Mouse (Mus musculus) adipocyte (in vitro differentiated cells): Measurements from ENCODE around the gene 2310057M21Rik.
"Not testable (repeated sequence)": the region's sequence is repeated elsewhere in the genome, so short reads cannot be mapped to it uniquely, and the experiment has no call there.

Experiments
- DNase-seq: peaks from one replicate; pipeline ENCODE4 v3.0.0-alpha.2; 2016; ENCODE audit warnings: low spot score

2310057M21Rik gene

GRCm38 (mm10) chr7:131362615-131363300 is at the start of gene 2310057M21Rik:
TSS of gene 2310057M21Rik (minus strand) at chr7:131362759.
- DNase-seq = peak; percentile 98

DNA sequence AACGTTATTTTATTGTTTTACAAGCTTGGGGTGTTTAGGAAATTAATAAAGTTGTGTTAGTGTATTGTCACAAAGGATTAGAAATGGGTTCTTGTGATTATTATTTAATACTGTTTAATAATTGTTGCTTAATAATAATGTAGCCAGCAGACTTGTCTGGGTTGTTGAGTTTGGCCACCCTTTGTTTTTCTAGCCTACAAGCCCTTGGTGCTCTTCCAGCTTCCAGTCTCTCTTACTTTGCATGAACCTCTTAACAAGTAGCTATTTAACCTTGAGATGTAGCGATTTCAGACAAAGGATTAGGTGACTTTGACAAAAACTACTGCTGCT is 49.3 kb upstream of the 2310057M21Rik start:
- peak; percentile 31 for DNase-seq

DNA sequence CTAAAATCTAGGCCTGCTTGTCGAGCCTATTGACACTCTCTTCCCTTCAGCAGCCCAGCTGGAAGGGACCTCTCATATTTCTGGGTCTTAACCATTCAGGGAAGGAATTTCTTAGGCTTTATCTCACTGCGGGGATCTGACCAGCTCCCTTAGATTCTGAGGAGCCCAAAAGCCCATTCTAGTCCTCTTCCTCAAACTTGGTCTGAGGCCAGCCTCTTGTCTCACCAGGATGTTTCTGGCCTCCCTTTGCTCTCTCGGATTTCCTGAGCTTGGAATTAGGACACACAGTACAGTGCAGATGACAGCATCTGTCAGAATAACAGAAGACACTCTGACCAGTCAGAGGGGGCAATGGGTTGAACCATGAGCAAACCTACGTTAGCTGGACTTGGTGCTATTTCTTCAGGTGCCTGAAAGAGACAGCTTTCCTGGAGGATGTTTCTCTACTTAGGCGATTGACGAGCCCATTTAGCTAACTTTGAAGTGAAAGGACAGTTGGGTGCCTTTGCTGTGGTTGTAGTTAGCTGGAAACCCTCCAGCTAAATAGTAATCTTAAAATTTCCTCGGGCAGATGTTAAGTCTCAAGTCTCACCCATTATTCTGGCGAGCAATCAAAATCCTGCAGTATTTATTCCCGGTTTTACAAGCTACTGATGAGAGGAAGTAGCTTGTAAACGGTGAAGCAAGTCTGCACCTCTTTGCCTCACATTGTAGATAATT is 48.8 kb upstream of the 2310057M21Rik start:
- DNase-seq = peak; percentile 47

DNA sequence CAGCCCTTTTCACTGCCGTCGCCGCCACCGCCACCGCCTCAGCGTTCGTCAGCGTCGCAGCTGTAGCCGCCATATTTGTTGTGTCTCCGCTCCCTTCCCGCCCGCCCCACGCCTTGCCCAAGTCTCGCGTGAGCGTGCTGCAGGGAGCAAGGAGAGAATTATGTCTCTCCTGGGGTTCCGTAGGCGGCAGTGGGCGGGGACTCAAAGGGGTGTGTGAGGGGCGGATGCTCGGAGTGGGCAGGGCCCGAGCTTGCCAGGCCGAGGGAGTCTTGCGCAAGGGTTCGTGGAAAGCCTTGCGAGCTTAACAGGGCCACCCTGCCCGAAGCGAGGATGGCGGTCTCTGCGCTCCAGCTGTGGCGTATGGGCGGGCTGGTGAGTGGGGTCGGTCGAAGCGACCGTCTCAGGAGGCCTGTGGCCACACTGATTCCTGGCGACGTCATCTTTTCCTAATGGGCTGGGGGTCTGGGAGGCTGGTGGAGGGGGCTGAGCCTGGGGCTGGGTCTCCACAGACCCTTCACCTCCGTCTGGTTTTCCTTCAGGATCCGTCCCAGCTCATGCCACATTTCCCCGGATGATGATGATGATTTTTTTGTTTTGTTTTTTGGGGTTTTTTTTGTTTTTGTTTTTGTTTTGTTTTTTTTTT is 48.0 kb upstream of the 2310057M21Rik start, which contains the start of the genes Ikzf5 and Acadsb:
TSS of gene Ikzf5 (minus strand) at position 106 of the 643 bp plus-strand sequence.
TSS of gene Acadsb (plus strand) at position 186 of the 643 bp plus-strand sequence.
- DNase-seq = peak; percentile 98

DNA sequence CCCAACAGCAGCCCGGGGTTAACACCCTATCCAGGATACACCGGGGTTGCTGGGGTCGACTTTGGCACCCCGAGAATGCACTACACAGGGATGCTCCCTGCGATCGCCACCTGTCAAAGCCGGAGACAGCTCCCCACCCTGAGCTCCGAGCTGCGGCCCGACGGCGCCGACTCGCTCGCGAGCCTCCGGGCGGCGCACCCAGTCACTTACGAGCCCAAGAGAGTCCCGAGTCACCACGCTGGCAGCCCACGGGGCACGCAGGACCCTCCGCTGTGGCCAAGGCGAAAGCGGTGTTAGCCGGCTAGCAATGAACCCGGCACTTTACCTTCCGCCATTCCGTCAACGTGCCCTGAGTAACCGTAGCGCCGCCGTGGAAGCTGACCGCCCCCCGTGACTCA is 47.4 kb upstream of the 2310057M21Rik start:
- DNase-seq = no peak

GRCm38 (mm10) chr7:131409321-131409987 is 46.9 kb upstream of the 2310057M21Rik start:
- peak; percentile 62 for DNase-seq

DNA sequence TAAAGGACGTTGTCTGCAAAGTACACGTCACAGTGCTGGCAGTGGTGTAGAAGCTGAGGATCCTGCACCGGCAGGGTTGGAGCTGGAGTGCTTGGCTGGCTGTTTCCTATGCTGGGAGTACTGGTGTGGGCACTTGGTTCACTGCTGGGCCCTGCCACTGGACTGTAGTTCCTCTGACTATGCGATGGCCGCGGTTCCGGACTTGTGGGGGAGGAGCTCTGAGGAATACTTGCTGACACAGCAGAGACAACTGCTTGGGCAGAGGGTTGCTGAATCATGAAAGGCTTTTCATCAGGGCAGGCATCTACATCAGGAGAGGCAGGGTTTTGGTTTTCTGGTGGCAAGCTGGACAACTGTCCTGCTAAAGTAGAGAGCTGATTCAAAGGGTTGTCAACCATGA is 29.2 kb upstream of the 2310057M21Rik start:
- DNase-seq = not testable (repeated sequence)

DNA sequence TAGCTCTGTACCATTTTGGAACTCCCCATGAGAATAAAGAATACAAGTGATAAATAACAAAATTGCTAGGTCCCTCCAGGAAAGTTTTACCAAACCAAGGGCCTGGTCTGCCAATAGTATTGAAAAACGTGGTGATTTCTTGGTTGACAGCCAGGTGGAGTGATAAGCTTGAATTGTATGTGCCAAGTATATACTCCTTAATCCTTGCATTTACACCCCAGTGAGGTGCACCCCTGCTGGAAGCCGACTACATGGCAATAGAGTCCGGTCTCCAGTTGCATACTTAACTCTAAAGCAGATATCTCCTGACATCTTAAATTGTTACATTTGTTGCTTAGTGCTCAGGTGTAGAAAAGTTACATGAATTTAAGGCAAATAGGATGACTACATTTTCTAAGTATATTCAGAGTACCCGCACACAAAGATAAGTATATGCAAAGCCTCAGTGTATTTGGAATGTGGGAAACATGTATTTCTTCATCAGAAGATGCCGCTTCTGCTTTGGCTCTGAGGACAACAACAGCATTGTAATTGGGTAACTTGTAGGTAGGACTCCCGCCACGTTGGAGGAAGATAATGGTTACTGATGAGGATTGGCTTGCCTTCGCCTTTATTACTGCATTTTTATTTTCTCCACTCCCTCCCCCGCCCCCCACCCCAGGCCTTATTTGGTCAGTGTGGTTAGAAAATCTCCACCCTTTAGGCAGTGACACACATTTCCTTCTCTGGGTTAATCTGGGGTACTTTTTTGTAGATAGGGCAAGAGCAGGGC is 9.5 kb upstream of the 2310057M21Rik start:
- peak; percentile 21 for DNase-seq

GRCm38 (mm10) chr7:131371470-131371860 is 8.9 kb upstream of the 2310057M21Rik start:
- no peak for DNase-seq

DNA sequence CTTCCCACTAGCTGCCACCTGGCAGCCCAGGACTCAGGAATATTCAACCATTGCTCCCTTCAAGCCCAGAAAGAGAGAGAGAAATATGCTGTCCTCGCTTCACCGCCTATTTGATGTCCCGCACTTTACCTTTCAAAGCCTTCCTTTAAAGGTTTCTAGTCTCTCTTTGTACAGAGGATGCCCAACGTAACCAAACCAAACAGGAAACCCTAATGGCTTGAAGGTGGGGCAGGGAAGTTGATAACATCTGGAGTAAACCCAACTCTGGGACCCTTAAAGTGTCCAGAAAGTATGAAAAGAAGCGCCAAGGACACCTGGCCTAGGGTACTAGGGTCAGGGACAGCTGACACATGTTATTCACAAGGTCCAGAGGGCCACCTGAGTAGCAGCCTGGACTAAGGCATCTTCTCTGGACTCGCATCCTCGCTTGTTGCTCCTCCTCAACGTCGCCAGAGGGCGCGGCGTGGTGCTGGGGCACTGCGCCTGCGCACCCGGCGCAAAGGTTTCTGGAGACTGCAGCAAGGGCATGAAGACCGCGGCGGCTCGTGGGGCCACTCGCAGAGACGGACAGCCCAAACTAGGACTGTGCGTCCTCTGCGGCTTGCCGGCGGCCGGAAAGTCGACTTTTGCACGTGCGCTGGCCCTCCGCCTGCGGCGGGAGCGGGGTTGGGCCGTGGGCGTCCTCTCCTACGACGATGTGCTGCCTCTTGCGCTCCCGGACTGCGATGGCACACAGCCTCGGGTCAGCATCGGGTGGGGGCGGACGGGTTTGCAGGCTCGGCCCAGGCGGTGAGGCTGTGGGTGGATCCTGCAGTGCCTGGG is 8.3 kb upstream of the 2310057M21Rik start, which contains the start of gene Pstk:
TSS of gene Pstk (plus strand) at position 494 of the 822 bp plus-strand sequence.
- DNase-seq = peak; percentile 85

- no peak for DNase-seq
Observed at GRCm38 (mm10) chr7:131364131-131364530, 1.6 kb upstream of the 2310057M21Rik start.

DNA sequence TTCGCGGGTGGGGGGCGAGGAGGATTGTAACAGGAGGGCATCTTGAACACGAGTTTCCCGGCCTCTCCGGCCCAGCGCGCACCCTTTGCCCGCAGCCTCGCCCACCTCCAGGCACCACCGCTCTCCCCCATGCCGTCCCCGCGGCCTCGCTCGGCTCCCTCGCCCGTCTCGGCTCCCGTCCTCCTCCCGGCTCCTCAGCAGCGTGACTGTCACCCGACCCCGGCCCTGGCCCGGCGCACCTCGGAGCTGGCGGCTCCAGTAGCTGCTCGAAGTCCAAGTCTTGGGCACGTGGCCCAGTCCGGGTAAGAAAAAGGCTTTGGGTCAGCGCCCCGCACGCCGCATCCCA is 317 bp downstream of the 2310057M21Rik start:
- DNase-seq = no peak

DNA sequence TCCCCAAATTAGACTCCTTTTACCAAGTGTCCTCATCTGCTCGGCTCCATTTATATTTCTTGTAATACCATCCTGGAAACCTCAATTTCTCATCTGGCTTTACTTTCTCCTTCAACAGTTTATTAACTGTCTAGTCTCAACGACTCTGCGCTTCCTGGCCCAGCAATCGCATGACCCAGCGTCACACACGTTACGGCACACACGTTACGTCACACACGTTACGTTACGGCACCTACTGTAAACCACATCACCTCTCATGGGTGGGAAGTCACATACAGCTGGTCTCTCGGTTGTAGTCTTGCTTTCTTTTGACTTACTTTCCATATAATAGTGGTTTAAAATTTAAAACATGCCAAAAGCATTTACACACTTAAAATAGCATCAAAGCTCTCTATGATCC is 6.5 kb downstream of the 2310057M21Rik start:
- no peak for DNase-seq

- peak; percentile 21 for DNase-seq
Observed at GRCm38 (mm10) chr7:131345856-131346541, 16.6 kb downstream of the 2310057M21Rik start.

GRCm38 (mm10) chr7:131337502-131338068 is 25.0 kb downstream of the 2310057M21Rik start:
- DNase-seq = no peak

- DNase-seq = no peak
Observed at GRCm38 (mm10) chr7:131333564-131333963, 29.0 kb downstream of the 2310057M21Rik start, which contains the start of gene Fam24a. TSS of gene Fam24a (plus strand) at chr7:131333864.

- DNase-seq = no peak
Observed at GRCm38 (mm10) chr7:131331688-131332087, 30.9 kb downstream of the 2310057M21Rik start.

- DNase-seq = no peak
Observed at GRCm38 (mm10) chr7:131329416-131329815, 33.1 kb downstream of the 2310057M21Rik start, which contains the start of gene Fam24b. TSS of gene Fam24b (minus strand) at chr7:131329516.

GRCm38 (mm10) chr7:131327054-131327453 is 35.5 kb downstream of the 2310057M21Rik start:
- no peak for DNase-seq

GRCm38 (mm10) chr7:131322192-131322591 is 40.4 kb downstream of the 2310057M21Rik start, which contains the start of gene Cuzd1:
TSS of gene Cuzd1 (minus strand) at chr7:131322292.
- no peak for DNase-seq
